Mouse (Mus musculus) kidney, adult 18-20 months (tissue): ENCODE results near the gene Tmem231.
A peak's percentile ranks its signal among the peaks of the same experiment; 100 is the strongest.

Source experiments
- DNase-seq: peaks from one replicate; pipeline ENCODE4 v3.0.0; 2021

Gene Tmem231

GRCm38 (mm10) chr8:111933348-111934076 is at the start of gene Tmem231:
TSS of gene Tmem231 (minus strand) at chr8:111933881.
- peak; percentile 89 for DNase-seq

GRCm38 (mm10) chr8:111982116-111982515 is 48.4 kb upstream of the Tmem231 start:
- DNase-seq: no peak

GRCm38 (mm10) chr8:111978147-111978546 is 44.5 kb upstream of the Tmem231 start:
- DNase-seq: no peak

- DNase-seq: no peak
Observed at GRCm38 (mm10) chr8:111976326-111976725, 42.6 kb upstream of the Tmem231 start.

- DNase-seq: no peak
Observed at GRCm38 (mm10) chr8:111975706-111976105, 42.0 kb upstream of the Tmem231 start.

- DNase-seq: no peak
Observed at GRCm38 (mm10) chr8:111974138-111974537, 40.5 kb upstream of the Tmem231 start.

- DNase-seq: no peak
Observed at GRCm38 (mm10) chr8:111968991-111969390, 35.3 kb upstream of the Tmem231 start.

- DNase-seq: no peak
Observed at GRCm38 (mm10) chr8:111968541-111968940, 34.9 kb upstream of the Tmem231 start.

GRCm38 (mm10) chr8:111967246-111967870 is 33.7 kb upstream of the Tmem231 start:
- DNase-seq: no peak

- no peak for DNase-seq
Observed at GRCm38 (mm10) chr8:111964849-111965561, 31.3 kb upstream of the Tmem231 start.

GRCm38 (mm10) chr8:111964351-111964750 is 30.7 kb upstream of the Tmem231 start:
- DNase-seq: no peak

GRCm38 (mm10) chr8:111963546-111963945 is 29.9 kb upstream of the Tmem231 start:
- DNase-seq: no peak

GRCm38 (mm10) chr8:111963091-111963490 is 29.4 kb upstream of the Tmem231 start:
- DNase-seq: no peak

GRCm38 (mm10) chr8:111962589-111962988 is 28.9 kb upstream of the Tmem231 start:
- DNase-seq: no peak

- no peak for DNase-seq
Observed at GRCm38 (mm10) chr8:111961330-111961729, 27.6 kb upstream of the Tmem231 start.

GRCm38 (mm10) chr8:111960591-111961321 is 27.1 kb upstream of the Tmem231 start:
- DNase-seq: no peak

GRCm38 (mm10) chr8:111957231-111957630 is 23.6 kb upstream of the Tmem231 start:
- no peak for DNase-seq

GRCm38 (mm10) chr8:111955879-111956278 is 22.2 kb upstream of the Tmem231 start:
- no peak for DNase-seq

GRCm38 (mm10) chr8:111954844-111955594 is 21.3 kb upstream of the Tmem231 start:
- DNase-seq: no peak

- no peak for DNase-seq
Observed at GRCm38 (mm10) chr8:111951936-111952335, 18.3 kb upstream of the Tmem231 start.

GRCm38 (mm10) chr8:111951317-111951716 is 17.6 kb upstream of the Tmem231 start:
- no peak for DNase-seq

GRCm38 (mm10) chr8:111950846-111951245 is 17.2 kb upstream of the Tmem231 start:
- DNase-seq: no peak
